Mouse (Mus musculus): ENCODE measurements at regions not wholly inside any gene's neighbourhood (a gene's known extent, or its start where the extent isn't known, plus 50 kb on each side); places are given as distances from the start of the nearest gene placed in this dataset.

DNA sequence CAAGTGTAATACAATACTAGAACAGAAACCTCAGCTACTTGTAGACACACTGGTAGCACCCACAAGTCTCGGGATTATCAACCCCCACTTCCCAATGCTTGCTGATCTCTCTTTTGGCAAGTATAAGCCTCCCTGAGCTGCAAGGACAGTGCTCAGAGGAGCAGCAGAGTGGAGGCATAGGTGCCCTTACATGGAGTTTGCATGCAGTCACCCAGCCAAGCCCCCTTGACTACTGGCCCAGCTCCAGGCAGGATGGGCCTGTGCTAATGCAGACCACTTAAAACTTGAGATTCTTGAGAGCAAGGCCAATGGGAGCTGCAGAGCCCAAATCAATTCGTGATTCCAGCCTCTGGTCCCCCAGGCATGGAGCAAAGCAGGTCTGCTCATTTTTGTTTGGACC lies 158.0 kb downstream of the Irx5 start:
- intact Hi-C loops (cut with DNase I): no loop called here
- DNase-seq (ENCODE audit: low spot score): no peak

DNA sequence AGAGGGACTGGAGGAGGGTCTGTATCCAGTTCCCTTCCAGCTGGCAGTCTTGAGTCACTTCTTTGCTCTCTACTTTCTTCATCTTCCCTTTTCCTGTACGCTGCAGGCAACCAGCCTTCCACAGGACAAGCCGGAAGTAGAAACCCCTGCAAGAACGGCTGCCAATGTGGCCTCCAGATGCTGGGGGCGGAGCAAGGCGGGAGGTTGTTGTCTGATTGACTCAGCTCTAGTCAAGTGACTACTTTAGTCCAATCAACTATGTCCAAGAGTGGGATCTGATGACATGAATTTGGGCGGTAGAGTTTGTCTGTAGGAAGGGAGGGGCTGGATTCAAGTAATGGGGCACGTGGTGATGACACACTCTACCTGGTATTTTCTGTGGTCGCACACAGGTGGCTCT lies 156.1 kb upstream of the Irx6 start:
- intact Hi-C loops (cut with DNase I): no loop called here
- DNase-seq (ENCODE audit: low spot score): no peak

GRCm38 (mm10) chr8:92518486-92518885 lies 155.6 kb upstream of the Irx6 start:
- intact Hi-C loops (cut with DNase I): no loop called here
- no peak for DNase-seq (ENCODE audit: low spot score)

GRCm38 (mm10) chr8:92522519-92522918 lies 151.6 kb upstream of the Irx6 start:
- DNase-seq (ENCODE audit: low spot score): no peak
- intact Hi-C loops (cut with DNase I): no loop called here

DNA sequence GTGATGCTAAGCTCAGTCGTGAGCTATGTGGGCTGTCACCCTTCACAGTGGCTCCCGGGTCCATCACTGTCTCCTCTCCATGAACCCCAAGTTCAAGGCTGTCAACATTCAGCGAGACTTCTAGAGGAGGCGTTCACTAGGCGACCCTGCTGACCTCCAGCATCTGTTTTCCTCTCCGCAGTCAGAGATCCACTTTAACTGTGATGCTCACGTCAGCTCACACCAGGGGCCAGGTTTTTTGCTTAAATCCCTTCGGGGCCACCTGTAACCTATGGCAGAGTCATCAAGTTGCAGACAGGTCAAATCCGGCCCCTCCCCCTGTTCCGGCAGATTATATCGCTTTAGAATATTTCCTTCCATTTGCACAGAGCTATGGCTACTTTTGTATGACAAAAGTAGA lies 144.3 kb upstream of the Irx6 start:
- intact Hi-C loops (cut with DNase I): no loop called here
- no peak for DNase-seq (ENCODE audit: low spot score)

DNA sequence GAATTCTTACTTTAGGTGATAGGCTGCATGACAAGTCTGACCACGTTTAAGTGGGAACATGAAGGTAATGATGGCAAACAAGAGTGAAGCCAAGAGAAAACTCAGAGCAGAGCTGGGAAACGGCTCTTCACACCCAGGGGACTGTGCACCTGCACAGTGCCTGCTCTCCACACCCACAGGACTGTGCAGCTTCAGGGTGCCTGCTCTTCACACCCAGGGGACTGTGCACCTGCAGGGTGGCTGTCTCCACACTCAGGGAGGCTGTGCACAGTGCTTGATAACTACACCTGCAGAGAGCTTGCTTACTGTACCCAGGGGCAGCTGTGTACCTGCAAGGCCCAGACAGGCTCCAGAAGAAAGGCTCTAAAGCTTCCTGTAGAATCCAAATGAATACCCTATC lies 133.5 kb upstream of the Irx6 start:
- DNase-seq (ENCODE audit: low spot score): no peak
- intact Hi-C loops (cut with DNase I): no loop called here

GRCm38 (mm10) chr8:92545347-92546059 lies 128.6 kb upstream of the Irx6 start:
- intact Hi-C loops (cut with DNase I): no loop called here
- no peak for DNase-seq (ENCODE audit: low spot score)

DNA sequence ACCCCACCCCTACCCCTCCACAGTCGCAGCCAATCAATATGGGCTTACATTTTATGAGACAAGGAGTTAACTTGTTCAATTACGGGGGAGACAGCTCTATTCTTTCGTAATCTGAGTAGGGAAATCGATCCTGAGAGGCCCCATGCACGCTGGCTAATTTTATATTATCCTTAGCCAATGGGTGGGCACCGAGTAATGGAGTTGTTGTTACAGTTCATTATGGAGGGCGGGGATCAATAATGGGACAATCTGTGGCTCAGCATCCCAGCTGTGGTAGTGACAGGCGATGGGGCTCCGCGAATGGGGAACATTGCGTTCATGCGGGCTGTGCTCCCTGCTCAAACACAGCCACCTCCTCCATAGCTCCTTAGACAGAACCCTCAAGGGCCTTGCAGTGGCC lies 118.9 kb upstream of the Irx6 start:
- DNase-seq (ENCODE audit: low spot score): no peak
- intact Hi-C loops (cut with DNase I): no loop called here

DNA sequence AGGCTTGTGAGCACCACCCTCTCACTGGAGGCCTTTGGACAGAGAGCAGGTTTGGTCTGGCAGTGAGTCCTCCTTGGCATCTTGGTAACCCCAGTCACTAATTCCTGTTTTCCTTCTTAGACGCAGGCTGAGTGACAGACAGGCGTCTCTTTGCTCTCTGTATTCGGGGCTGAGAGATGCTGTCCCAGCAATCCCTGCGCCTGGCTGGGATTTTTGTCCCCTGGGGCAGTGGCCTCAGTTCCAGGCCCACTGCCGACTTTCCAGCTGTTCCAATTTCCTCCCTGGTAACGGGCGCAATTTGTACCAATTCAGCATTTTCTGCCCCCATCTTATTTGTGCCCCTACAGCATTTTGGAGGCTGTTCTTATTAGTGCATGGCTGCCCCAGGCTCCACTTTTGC lies 118.5 kb upstream of the Irx6 start:
- DNase-seq (ENCODE audit: low spot score): peak; percentile 19
- intact Hi-C loops (cut with DNase I): no loop called here

- intact Hi-C loops (cut with DNase I): no loop called here
- DNase-seq (ENCODE audit: low spot score): no peak
Measured at GRCm38 (mm10) chr8:92562471-92562870, 111.6 kb upstream of the Irx6 start.

GRCm38 (mm10) chr8:92562962-92563361 lies 111.1 kb upstream of the Irx6 start:
- intact Hi-C loops (cut with DNase I): no loop called here

DNA sequence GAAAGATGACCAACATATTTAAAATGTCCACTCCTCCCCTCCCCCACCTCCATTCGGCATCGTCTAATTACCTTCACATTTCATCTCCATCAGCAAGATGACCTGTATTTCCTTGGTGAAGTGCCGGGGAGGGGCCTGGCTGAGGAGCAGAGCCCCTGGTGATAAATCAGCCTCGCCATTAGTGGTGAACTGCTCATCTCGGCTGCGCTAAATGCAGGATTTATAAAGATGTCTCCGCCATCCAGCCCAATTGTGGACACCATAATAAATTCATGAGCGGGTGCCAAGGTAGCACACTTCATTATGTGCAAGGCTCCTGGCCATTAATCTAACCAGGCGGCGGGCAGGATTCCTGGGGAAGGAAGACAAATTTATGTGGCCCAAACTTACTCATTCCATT lies 104.4 kb upstream of the Irx6 start:
- intact Hi-C loops (cut with DNase I): no loop called here
- no peak for DNase-seq (ENCODE audit: low spot score)

More at GRCm38 (mm10) chr8:92562962-92563361, 111.1 kb upstream of the Irx6 start:
- DNase-seq (ENCODE audit: low spot score): no peak

- DNase-seq (ENCODE audit: low spot score): no peak
- intact Hi-C loops (cut with DNase I): no loop called here
Measured at GRCm38 (mm10) chr8:92579446-92579845, 94.6 kb upstream of the Irx6 start.

DNA sequence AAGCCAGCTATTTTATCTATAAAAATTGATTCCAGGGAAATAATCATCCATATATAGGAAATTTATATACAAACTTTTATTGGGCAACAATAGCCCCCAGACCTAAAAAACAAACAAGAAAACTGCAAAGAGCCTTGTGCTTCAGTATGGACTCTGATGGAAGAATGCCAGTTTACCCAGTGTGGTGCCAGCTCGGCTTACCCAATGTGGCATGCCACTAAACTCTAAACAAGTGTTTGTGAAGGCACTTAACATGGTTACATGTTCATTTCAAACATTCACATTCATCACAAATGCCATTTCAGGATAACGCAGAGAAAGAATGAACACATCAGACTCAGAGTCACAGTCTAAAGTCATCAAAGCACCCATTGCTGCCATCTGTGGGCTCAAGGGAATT lies 93.0 kb upstream of the Irx6 start:
- intact Hi-C loops (cut with DNase I): no loop called here
- DNase-seq (ENCODE audit: low spot score): no peak

- intact Hi-C loops (cut with DNase I): no loop called here
- no peak for DNase-seq (ENCODE audit: low spot score)
Measured at GRCm38 (mm10) chr8:92600766-92601165, 73.3 kb upstream of the Irx6 start.

- intact Hi-C loops (cut with DNase I): no loop called here
- DNase-seq (ENCODE audit: low spot score): no peak
Measured at GRCm38 (mm10) chr8:92602973-92603372, 71.1 kb upstream of the Irx6 start.

GRCm38 (mm10) chr8:92605631-92606030 lies 68.5 kb upstream of the Irx6 start:
- intact Hi-C loops (cut with DNase I): no loop called here
- DNase-seq (ENCODE audit: low spot score): no peak

- no peak for DNase-seq (ENCODE audit: low spot score)
- intact Hi-C loops (cut with DNase I): no loop called here
Measured at GRCm38 (mm10) chr8:92607604-92608003, 66.5 kb upstream of the Irx6 start.

- no peak for DNase-seq (ENCODE audit: low spot score)
- intact Hi-C loops (cut with DNase I): no loop called here
Measured at GRCm38 (mm10) chr8:92609908-92610307, 64.2 kb upstream of the Irx6 start.

DNA sequence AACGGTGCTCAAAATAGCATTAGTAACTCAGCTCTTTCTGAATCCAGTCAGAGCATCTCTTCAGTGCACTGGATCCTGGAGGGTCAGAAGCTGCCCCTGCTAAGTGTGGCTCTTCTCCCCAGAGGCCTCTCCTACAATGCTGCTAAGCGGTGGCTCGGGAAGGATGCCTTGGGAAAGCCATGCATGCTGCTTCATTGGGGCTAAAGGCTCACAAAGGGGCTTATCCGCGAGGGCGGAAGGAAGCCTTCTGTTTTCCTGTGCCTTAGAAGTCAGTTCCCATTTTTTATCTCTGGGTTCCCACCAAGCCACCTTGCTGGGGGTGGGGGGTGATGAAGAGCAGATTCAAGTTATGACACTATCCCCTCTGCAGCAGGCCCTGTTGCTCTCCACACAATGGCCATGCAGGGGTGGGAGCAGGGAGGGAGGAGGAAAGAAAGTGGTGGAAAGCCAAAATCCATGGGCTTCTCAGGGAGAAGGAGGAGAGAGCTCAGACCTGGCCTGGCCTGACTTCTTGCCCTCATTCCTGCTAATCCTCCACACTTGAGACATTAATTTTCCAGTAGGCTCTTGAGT lies 63.5 kb upstream of the Irx6 start:
- DNase-seq (ENCODE audit: low spot score): no peak
- intact Hi-C loops (cut with DNase I): no loop called here

DNA sequence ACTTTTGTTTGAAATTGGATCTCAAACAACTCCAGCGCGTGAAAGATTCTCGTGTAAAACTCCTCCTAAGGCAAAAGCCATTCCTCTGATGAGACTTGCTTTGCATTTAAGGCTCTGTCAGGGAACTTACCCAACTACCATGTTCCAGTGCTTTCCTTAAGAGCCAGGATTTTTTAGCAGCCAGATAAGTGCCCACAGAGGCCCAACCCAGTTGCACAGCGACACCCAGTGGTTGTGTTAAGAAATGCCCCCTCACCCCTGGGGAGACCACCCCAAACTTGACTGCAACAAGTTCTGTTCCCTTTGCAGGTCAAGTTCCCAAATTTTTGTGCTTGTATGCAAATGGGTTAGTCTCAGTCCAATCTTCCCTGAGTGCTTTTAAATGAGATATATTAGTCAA lies 60.6 kb upstream of the Irx6 start:
- intact Hi-C loops (cut with DNase I): no loop called here
- DNase-seq (ENCODE audit: low spot score): no peak
